8 mouse cellular contexts compared by ENCODE assay signal in genomic region chr14:51088166-51088969, GRCm38 (mm10). TPM values are rescaled to one million over a fixed set of nuclear protein-coding genes. Genes with fewer than 3 reads are reported as not detected.
DNase-seq lines count a peak whose midpoint lies in the region; ATAC-seq and TF ChIP-seq lines count a peak whose summit lies in the region.

No protein-coding gene starts in this region.

- H3K79me2 ChIP-seq in MEL (ENCODE audit: control insufficient read depth, insufficient read depth, low read length, poor library complexity) = no peaks in the 10 kb centered on the region

- peak; percentile 90 for DNase-seq in MEL (ENCODE audit: low read depth, low spot score)
- peak; percentile 84 for DNase-seq in cerebellum, adult 11-12 months
- peak; percentile 83 for DNase-seq in forebrain, embryonic 14.5 days (ENCODE audit: low spot score)
- DNase-seq in heart, postnatal 36 days = peak; percentile 89 to 92
- peak; percentile 80 to 89 for DNase-seq in layer of hippocampus, adult 2 months (ENCODE audit: low spot score in 2 of 2)
- DNase-seq in lung, adult 18-20 months = peak; percentile 86 to 88
- DNase-seq in testis, postnatal 14 days (ENCODE audit: low spot score) = peak; percentile 85

- H3K4me3 ChIP-seq in MEL (ENCODE audit: control insufficient read depth in 1 of 2, insufficient read depth in 1 of 2, low read depth in 2 of 2, low read length in 2 of 2) = peak overlapping the region; percentile 55 to 83
- H3K4me3 ChIP-seq in forebrain, embryonic 14.5 days (ENCODE audit: low read depth, low read length) = peak overlapping the region; percentile 57
- H3K4me3 ChIP-seq in layer of hippocampus, adult 2 months = peak overlapping the region; percentile 73
- H3K4me3 ChIP-seq in neural tube, embryonic 14.5 days (ENCODE audit: low read depth, low read length) = peak overlapping the region; percentile 52

- TF ChIP-seq POLR2A in MEL (IDR thresholded peaks at IDR 0.05; ENCODE audit: control insufficient read depth in 1 of 2, insufficient read depth in 1 of 2, low read depth in 1 of 2, low read length in 2 of 2, poor library complexity in 1 of 2) = no peak

- 1% methylated on average over 23 of the region's 23 CpGs for WGBS in forebrain, embryonic 14.5 days
- WGBS in neural tube, embryonic 14.5 days = 0% methylated on average over 23 of the region's 23 CpGs

- TF ChIP-seq CTCF in MEL (IDR thresholded peaks at IDR 0.05 in 2 of 3, conservative IDR thresholded peaks at IDR 0.05 in 1 of 3; ENCODE audit: control insufficient read depth in 1 of 3, insufficient read depth in 1 of 3, low read depth in 2 of 3, low read length in 3 of 3, poor library complexity in 1 of 3, severe bottlenecking in 1 of 3) = no peak
- TF ChIP-seq CTCF in layer of hippocampus, adult 2 months (conservative IDR thresholded peaks at IDR 0.05) = no peak

- peak overlapping the region; percentile 63 for H3K4me2 ChIP-seq in forebrain, embryonic 14.5 days (ENCODE audit: low read length)
- H3K4me2 ChIP-seq in neural tube, embryonic 14.5 days (ENCODE audit: low read depth, low read length) = peak overlapping the region; percentile 77

- intact Hi-C loops in heart, postnatal 36 days (cut with DNase I) = loop anchor here (2.0 kb wide), 1 partner anchor 282 kb away; the partner anchor contains the start of genes Ccnb1ip1 and Parp2

- no peaks in the 10 kb centered on the region for H3K9me3 ChIP-seq in MEL (replicated peaks; ENCODE audit: insufficient read depth, low read length)
- H3K9me3 ChIP-seq in forebrain, embryonic 14.5 days (replicated peaks; ENCODE audit: control insufficient read depth, low read length) = no peaks in the 10 kb centered on the region
- H3K9me3 ChIP-seq in neural tube, embryonic 14.5 days (ENCODE audit: control insufficient read depth, low read length) = no peaks in the 10 kb centered on the region

- peak overlapping the region; percentile 67 for H3K9ac ChIP-seq in MEL (ENCODE audit: control insufficient read depth, low read depth, low read length, poor library complexity, severe bottlenecking)
- peak overlapping the region; percentile 57 for H3K9ac ChIP-seq in forebrain, embryonic 14.5 days (ENCODE audit: low read length)
- H3K9ac ChIP-seq in neural tube, embryonic 14.5 days (replicated peaks; ENCODE audit: low read depth, low read length) = peak overlapping the region; percentile 29

- peak; percentile 18 for ATAC-seq in forebrain, embryonic 14.5 days
- ATAC-seq in neural tube, embryonic 14.5 days (ENCODE audit: low read depth) = peak; percentile 35

- H3K27ac ChIP-seq in MEL (ENCODE audit: control insufficient read depth, low read depth, low read length) = peak overlapping the region; percentile 28; the same call in 1 of the 2 replicates
- H3K27ac ChIP-seq in forebrain, embryonic 14.5 days (ENCODE audit: low read depth, low read length) = 0 out of 2 replicates have a peak overlapping the region, but pooled peaks have one; percentile 45
- peak overlapping the region; percentile 77 for H3K27ac ChIP-seq in layer of hippocampus, adult 2 months
- H3K27ac ChIP-seq in neural tube, embryonic 14.5 days (ENCODE audit: low read depth, low read length) = peak overlapping the region; percentile 4; the same call in 1 of the 2 replicates

- H3K36me3 ChIP-seq in MEL (ENCODE audit: control insufficient read depth in 1 of 2, insufficient read depth in 2 of 2, low read length in 2 of 2) = peaks cover 0 to 2% of the 10 kb centered on the region in 2 experiments; a peak in 2 of 4 replicates
- H3K36me3 ChIP-seq in forebrain, embryonic 14.5 days (ENCODE audit: control insufficient read depth, insufficient read depth, low read length) = no peaks in the 10 kb centered on the region
- H3K36me3 ChIP-seq in neural tube, embryonic 14.5 days (ENCODE audit: control insufficient read depth, insufficient read depth, low read length) = no peaks in the 10 kb centered on the region

- no peak for TF ChIP-seq RAD21 in MEL (IDR thresholded peaks at IDR 0.05; ENCODE audit: low read depth, low read length)

- H3K27me3 ChIP-seq in MEL (ENCODE audit: control insufficient read depth in 1 of 2, insufficient read depth in 2 of 2, low read length in 2 of 2) = no peaks in the 10 kb centered on the region
- H3K27me3 ChIP-seq in forebrain, embryonic 14.5 days (replicated peaks; ENCODE audit: control insufficient read depth, insufficient read depth, low read length) = peaks cover 3% of the 10 kb centered on the region; the same call in 1 of the 2 replicates
- H3K27me3 ChIP-seq in neural tube, embryonic 14.5 days (ENCODE audit: control insufficient read depth, insufficient read depth, low read length) = peaks cover 4% of the 10 kb centered on the region; the same call in 1 of the 2 replicates

- no peak for TF ChIP-seq EP300 in MEL (IDR thresholded peaks at IDR 0.05; ENCODE audit: low read depth in 1 of 2, low read length in 2 of 2)

- peaks cover 0 to 7% of the 10 kb centered on the region in 2 experiments; a peak in 2 of 4 replicates for H3K4me1 ChIP-seq in MEL (ENCODE audit: control insufficient read depth in 1 of 2, insufficient read depth in 2 of 2, low read length in 2 of 2)
- H3K4me1 ChIP-seq in forebrain, embryonic 14.5 days (ENCODE audit: control insufficient read depth, insufficient read depth, low read length) = no peaks in the 10 kb centered on the region
- H3K4me1 ChIP-seq in neural tube, embryonic 14.5 days (ENCODE audit: control insufficient read depth, insufficient read depth, low read length) = peaks cover 1% of the 10 kb centered on the region; the same call in 1 of the 2 replicates

TF ChIP-seq in MEL, 35 proteins besides CTCF, POLR2A, EP300 and RAD21:
- TF ChIP-seq SIN3A (IDR thresholded peaks at IDR 0.05; ENCODE audit: low read length) (no peak), MYC (IDR thresholded peaks at IDR 0.05; ENCODE audit: low read depth, low read length) (no peak), HCFC1 (IDR thresholded peaks at IDR 0.05; ENCODE audit: low read depth, low read length) (no peak), BHLHE40 (IDR thresholded peaks at IDR 0.05; ENCODE audit: borderline replicate concordance, low read depth, low read length) (no peak), TBP (IDR thresholded peaks at IDR 0.05; ENCODE audit: low read depth, low read length) (peak; percentile 99), RCOR1 (IDR thresholded peaks at IDR 0.05; ENCODE audit: low read depth, low read length) (no peak), MAFK (IDR thresholded peaks at IDR 0.05; ENCODE audit: borderline replicate concordance, low read depth, low read length) (no peak), JUND (IDR thresholded peaks at IDR 0.05; ENCODE audit: low read depth, low read length) (no peak)

RNA-seq across cellular contexts. Expression of gene Rnase4, which starts 2.5 kb away (rescaled TPM):
- not detected in 2 replicates for total RNA-seq in MEL (2012; rRNA removed)
- under 1 TPM in 1 of 2 experiments, not detected in 1; 0.18 TPM for polyA plus RNA-seq in MEL (2012; ENCODE audit: insufficient read depth in 1 of 2, insufficient read length in 2 of 2, low read depth in 1 of 2, low replicate concordance in 2 of 2, missing spikeins in 1 of 2)
- 11.5 and 14.2 TPM in 2 replicates for polyA plus RNA-seq in forebrain, embryonic 14.5 days (2014; fragmentation: Nextera tagmentation; extraction: Ambion mirVana)
- total RNA-seq in heart, postnatal 36 days (2021) = 10 to 100 TPM; 58.7 to 61.0 TPM
- total RNA-seq in layer of hippocampus, adult 2 months (2021) = 10 to 100 TPM; 15.0 to 18.0 TPM
- 12.2 and 17.6 TPM in 2 replicates for polyA plus RNA-seq in neural tube, embryonic 14.5 days (2014; fragmentation: Nextera tagmentation; extraction: Ambion mirVana)

RNA-seq across cellular contexts. Expression of gene Ang, which starts 2.6 kb away (rescaled TPM):
- total RNA-seq in MEL (2012; rRNA removed) = not detected in 2 replicates
- polyA plus RNA-seq in MEL (2012; ENCODE audit: insufficient read depth in 1 of 2, insufficient read length in 2 of 2, low read depth in 1 of 2, low replicate concordance in 2 of 2, missing spikeins in 1 of 2) = not detected
- 2.2 and 2.8 TPM in 2 replicates for polyA plus RNA-seq in forebrain, embryonic 14.5 days (2014; fragmentation: Nextera tagmentation; extraction: Ambion mirVana)
- 1 to 10 TPM; 7.7 to 9.5 TPM for total RNA-seq in heart, postnatal 36 days (2021)
- total RNA-seq in layer of hippocampus, adult 2 months (2021) = 1 to 10 TPM; 3.5 to 4.8 TPM
- 2.7 and 2.9 TPM in 2 replicates for polyA plus RNA-seq in neural tube, embryonic 14.5 days (2014; fragmentation: Nextera tagmentation; extraction: Ambion mirVana)

RNA-seq across cellular contexts. Expression of gene Olfr750, which starts 14.1 kb away (rescaled TPM):
- total RNA-seq in MEL (2012; rRNA removed) = not detected in 2 replicates
- not detected for polyA plus RNA-seq in MEL (2012; ENCODE audit: insufficient read depth in 1 of 2, insufficient read length in 2 of 2, low read depth in 1 of 2, low replicate concordance in 2 of 2, missing spikeins in 1 of 2)
- not detected in 2 replicates for polyA plus RNA-seq in forebrain, embryonic 14.5 days (2014; fragmentation: Nextera tagmentation; extraction: Ambion mirVana)
- not detected for total RNA-seq in heart, postnatal 36 days (2021)
- total RNA-seq in layer of hippocampus, adult 2 months (2021) = not detected
- not detected in 2 replicates for polyA plus RNA-seq in neural tube, embryonic 14.5 days (2014; fragmentation: Nextera tagmentation; extraction: Ambion mirVana)

RNA-seq across cellular contexts. Expression of gene Eddm3b, which starts 25.9 kb away (rescaled TPM):
- not detected in 2 replicates for total RNA-seq in MEL (2012; rRNA removed)
- not detected for polyA plus RNA-seq in MEL (2012; ENCODE audit: insufficient read depth in 1 of 2, insufficient read length in 2 of 2, low read depth in 1 of 2, low replicate concordance in 2 of 2, missing spikeins in 1 of 2)
- not detected in 2 replicates for polyA plus RNA-seq in forebrain, embryonic 14.5 days (2014; fragmentation: Nextera tagmentation; extraction: Ambion mirVana)
- not detected for total RNA-seq in heart, postnatal 36 days (2021)
- total RNA-seq in layer of hippocampus, adult 2 months (2021) = not detected
- polyA plus RNA-seq in neural tube, embryonic 14.5 days (2014; fragmentation: Nextera tagmentation; extraction: Ambion mirVana) = not detected in 2 replicates

RNA-seq across cellular contexts. Expression of gene Rnase12, which starts 30.9 kb away (rescaled TPM):
- not detected in 2 replicates for total RNA-seq in MEL (2012; rRNA removed)
- not detected for polyA plus RNA-seq in MEL (2012; ENCODE audit: insufficient read depth in 1 of 2, insufficient read length in 2 of 2, low read depth in 1 of 2, low replicate concordance in 2 of 2, missing spikeins in 1 of 2)
- polyA plus RNA-seq in forebrain, embryonic 14.5 days (2014; fragmentation: Nextera tagmentation; extraction: Ambion mirVana) = not detected in 2 replicates
- not detected for total RNA-seq in heart, postnatal 36 days (2021)
- not detected for total RNA-seq in layer of hippocampus, adult 2 months (2021)
- not detected in 2 replicates for polyA plus RNA-seq in neural tube, embryonic 14.5 days (2014; fragmentation: Nextera tagmentation; extraction: Ambion mirVana)

Comparison
In these comparisons a context has a peak if more than half of its experiments do, and no peak if none do; other contexts are left out.
1. Peak in every context shown above with its lines: DNase-seq, ATAC-seq, H3K4me3 ChIP-seq and H3K27ac ChIP-seq.
2. H3K27ac ChIP-seq: peak in every context shown above with its lines; median percentile 77 in layer of hippocampus, adult 2 months; 45 in forebrain, embryonic 14.5 days; 28 in MEL; 4 in neural tube, embryonic 14.5 days.
3. RNA of gene Rnase4, which starts 2.5 kb away (total RNA-seq): 58.7 to 61.0 TPM in heart, postnatal 36 days and 15.0 to 18.0 TPM in layer of hippocampus, adult 2 months; not detected in MEL; every median in the first group is over 10 times any median in the second.